Mouse (Mus musculus) limb, embryonic 14.5 days (tissue): Measurements from ENCODE around the gene Cxxc4. TPM values are rescaled to one million over a fixed set of nuclear protein-coding genes. Genes with fewer than 3 reads are reported as not detected.

ENCODE experiments used
- ATAC-seq: fragments of 200-750 bp; cut with Nextera tagmentation; 2 replicates; pipeline ENCODE4 v1.8.0; 2017; ENCODE audit warnings: low read depth, moderate number of reproducible peaks, moderate TSS enrichment; ENCODE audit not compliant: low FRiP score
- DNase-seq: peaks from one replicate; pipeline ENCODE4 v3.0.0-alpha.2; 2015; ENCODE audit warnings: low spot score
- H3K27ac ChIP-seq: fragments of 300-500 bp; sonication (generic); replicated peaks from 2 replicates; pipeline ENCODE4 v1.5.1; 2014; ENCODE audit warnings: low read depth, mild to moderate bottlenecking, low read length, moderate library complexity, mixed read lengths
- H3K27me3 ChIP-seq: fragments of 300-500 bp; sonication (generic); 2 replicates; pipeline ENCODE4 v1.6.1; 2014; ENCODE audit warnings: low read length, mixed read lengths; ENCODE audit not compliant: control insufficient read depth, insufficient read depth
- H3K36me3 ChIP-seq: fragments of 300-500 bp; sonication (generic); 2 replicates; pipeline ENCODE4 v1.6.1; 2014; ENCODE audit warnings: mild to moderate bottlenecking, low read length, moderate library complexity, mixed read lengths; ENCODE audit not compliant: control insufficient read depth, insufficient read depth
- H3K4me1 ChIP-seq: fragments of 300-500 bp; sonication (generic); 2 replicates; pipeline ENCODE4 v1.6.1; 2014; ENCODE audit warnings: antibody characterized with exemption, low read length, mixed read lengths; ENCODE audit not compliant: control insufficient read depth, insufficient read depth
- H3K4me2 ChIP-seq: fragments of 300-500 bp; sonication (generic); replicated peaks from 2 replicates; pipeline ENCODE4 v1.6.1; 2014; ENCODE audit warnings: low read depth, mild to moderate bottlenecking, low read length, moderate library complexity; ENCODE audit not compliant: severe bottlenecking
- H3K4me3 ChIP-seq: fragments of 300-500 bp; sonication (generic); replicated peaks from 2 replicates; pipeline ENCODE4 v1.5.1; 2014; ENCODE audit warnings: low read length
- H3K9ac ChIP-seq: fragments of 300-500 bp; sonication (generic); 2 replicates; pipeline ENCODE4 v1.6.1; 2014; ENCODE audit warnings: mild to moderate bottlenecking, low read depth, low read length, moderate library complexity; ENCODE audit not compliant: severe bottlenecking
- H3K9me3 ChIP-seq: fragments of 300-500 bp; sonication (generic); 2 replicates; pipeline ENCODE4 v1.6.1; 2016; ENCODE audit warnings: low read length; ENCODE audit not compliant: control insufficient read depth
- POLR2A ChIP-seq: fragments of 200-500 bp; IDR thresholded peaks from 2 replicates; pipeline ENCODE4 v1.8.0; 2012; ENCODE audit warnings: inconsistent platforms, mild to moderate bottlenecking, moderate library complexity, borderline replicate concordance; ENCODE audit not compliant: insufficient read depth, insufficient read length; ENCODE audit errors: extremely low read depth
- WGBS: fragments of 180-500 bp; shearing (Covaris S2); extraction: QIAGEN DNeasy Blood & Tissue Kit; methylation state at CpG from one replicate; pipeline ENCODE4 v1.1.7; 2014; 5-methylcytosine and 5-hydroxymethylcytosine counted together
- polyA plus RNA-seq, 2 experiments: library from polyadenylated mRNA; depleted of rRNA in 1 of 2; stranded (reverse) in 1 of 2; unstranded in 1 of 2; fragments of >200 nt; fragmentation: Nextera tagmentation in 1 of 2; extraction: Ambion mirVana in 1 of 2; gene quantifications; 2 replicates each; pipeline versions ENCODE4 v1.2.1 to v1.2.3; 2012 to 2014

Gene Cxxc4
- polyA plus RNA-seq (2012; rRNA removed): 5.4 and 7.1 TPM in 2 replicates
- 6.1 and 6.5 TPM in 2 replicates for polyA plus RNA-seq (2014; fragmentation: Nextera tagmentation; extraction: Ambion mirVana)

DNA sequence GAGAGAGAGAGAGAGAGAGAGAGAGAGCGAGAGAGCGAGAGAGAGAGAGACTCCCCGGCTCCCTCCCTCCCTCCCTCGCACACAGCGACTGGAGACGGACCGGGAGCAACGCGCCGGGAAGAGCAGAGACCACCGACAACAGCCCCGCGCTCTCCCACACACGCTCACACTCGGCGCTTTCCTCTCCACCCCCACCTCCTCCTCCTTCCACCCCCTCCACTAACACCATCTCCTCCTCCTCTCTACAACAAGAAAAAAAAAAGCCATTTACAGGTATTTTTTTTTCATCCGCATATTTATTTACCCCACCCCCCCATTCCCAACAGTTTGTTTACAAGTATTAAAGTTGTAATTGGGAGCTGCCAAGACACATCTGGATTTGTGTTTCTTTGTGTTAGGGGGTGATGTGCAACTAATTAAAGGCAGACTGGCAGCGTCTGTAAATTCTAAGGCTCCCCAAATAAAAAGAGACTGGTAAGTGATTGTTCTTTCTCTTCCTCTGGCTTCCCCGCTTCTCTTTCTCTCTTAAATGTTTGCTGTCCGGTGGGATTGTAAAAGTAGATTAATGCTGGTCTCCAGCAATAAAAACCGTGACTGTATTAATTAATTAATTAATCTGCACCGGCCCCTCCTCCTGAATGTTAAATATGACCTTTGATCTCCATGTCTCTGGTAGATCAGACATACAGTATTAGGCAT is at the start of gene Cxxc4:
TSS of gene Cxxc4 (plus strand) at position 71 of the 699 bp plus-strand sequence.
- WGBS: under 1% methylated on average over 15 of the region's 22 CpGs
- H3K27me3 ChIP-seq: no peaks in the 10 kb centered on the region
- TF ChIP-seq POLR2A: no peak
- no peaks in the 10 kb centered on the region for H3K9me3 ChIP-seq
- H3K9ac ChIP-seq: peak within 1 kb of the TSS; percentile 60
- DNase-seq (peak; percentile 13), ATAC-seq (peak; percentile 66)
- H3K27ac ChIP-seq: peak within 1 kb of the TSS; percentile 80
- H3K4me3 ChIP-seq: peak within 1 kb of the TSS; percentile 46
- H3K36me3 ChIP-seq: no peaks in the 10 kb centered on the region
- H3K4me2 ChIP-seq: peak within 1 kb of the TSS; percentile 63
- peaks cover 7% of the 10 kb centered on the region for H3K4me1 ChIP-seq

GRCm38 (mm10) chr3:134188979-134189946 is 47.0 kb upstream of the Cxxc4 start:
- DNase-seq (no peak), ATAC-seq (no peak)
- H3K9ac ChIP-seq: no peak overlapping the region
- H3K27me3 ChIP-seq: no peaks in the 10 kb centered on the region
- peak overlapping the region; percentile 34 for H3K4me2 ChIP-seq
- H3K4me3 ChIP-seq: peak overlapping the region; percentile 17
- H3K9me3 ChIP-seq: no peaks in the 10 kb centered on the region
- H3K4me1 ChIP-seq: no peaks in the 10 kb centered on the region; the same call in 1 of the 2 replicates
- no peak overlapping the region for H3K27ac ChIP-seq
- no peaks in the 10 kb centered on the region for H3K36me3 ChIP-seq
- 52% methylated on average over 12 of the region's 12 CpGs for WGBS
- TF ChIP-seq POLR2A: no peak

GRCm38 (mm10) chr3:134190046-134190445 is 46.2 kb upstream of the Cxxc4 start:
- WGBS: 9% methylated on average over 11 of the region's 11 CpGs
- Histone ChIP-seq H3K4me1 (no peaks in the 10 kb centered on the region; the same call in 1 of the 2 replicates), H3K4me2 (peak overlapping the region; percentile 34), H3K36me3 (no peaks in the 10 kb centered on the region), H3K9ac (peak overlapping the region; percentile 22; the same call in 1 of the 2 replicates), H3K27ac (no peak overlapping the region), H3K27me3 (no peaks in the 10 kb centered on the region), H3K4me3 (peak overlapping the region; percentile 17), H3K9me3 (no peaks in the 10 kb centered on the region)
- peak; percentile 30 for DNase-seq
- TF ChIP-seq POLR2A: no peak
- 0 out of 2 replicates have a peak, but pooled peaks have one; percentile 19 for ATAC-seq

- no peak overlapping the region for H3K9ac ChIP-seq
- DNase-seq (no peak), ATAC-seq (no peak)
- 0 out of 2 replicates have a peak overlapping the region, but pooled peaks have one; percentile 0 for H3K4me2 ChIP-seq
- H3K27me3 ChIP-seq: no peaks in the 10 kb centered on the region
- H3K36me3 ChIP-seq: no peaks in the 10 kb centered on the region
- no peak for TF ChIP-seq POLR2A
- no peaks in the 10 kb centered on the region for H3K9me3 ChIP-seq
- H3K4me3 ChIP-seq: no peak overlapping the region
- H3K27ac ChIP-seq: no peak overlapping the region
- H3K4me1 ChIP-seq: 0 out of 2 replicates have a peak, but pooled peaks cover 5% of the 10 kb centered on the region
- 40% methylated on average over 9 of the region's 9 CpGs for WGBS
Observed at GRCm38 (mm10) chr3:134199892-134200291, 36.4 kb upstream of the Cxxc4 start.

DNA sequence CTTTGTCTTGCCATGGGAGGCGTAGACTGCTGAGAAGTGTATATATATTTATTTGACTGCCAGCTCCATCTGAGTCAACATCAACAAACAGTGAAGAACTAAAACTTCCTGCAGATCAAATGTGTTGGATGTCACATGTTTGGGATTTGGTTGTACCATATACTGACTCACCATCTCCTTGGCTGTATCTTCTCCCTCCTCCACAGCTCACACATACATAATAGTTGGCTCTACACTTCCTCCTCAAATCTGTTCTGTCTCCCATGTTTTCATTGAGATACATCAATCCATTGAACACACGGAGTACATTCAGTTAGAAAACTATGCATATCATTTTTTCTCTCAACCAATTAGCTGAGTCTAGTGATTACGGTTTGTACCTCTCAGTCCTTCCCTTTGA is 29.7 kb upstream of the Cxxc4 start:
- Histone ChIP-seq H3K27me3 (no peaks in the 10 kb centered on the region), H3K4me3 (no peak overlapping the region), H3K9me3 (no peaks in the 10 kb centered on the region), H3K4me2 (no peak overlapping the region), H3K9ac (no peak overlapping the region), H3K4me1 (no peaks in the 10 kb centered on the region), H3K36me3 (no peaks in the 10 kb centered on the region), H3K27ac (no peak overlapping the region)
- DNase-seq (no peak), ATAC-seq (no peak)
- 92% methylated on average over 3 of the region's 3 CpGs for WGBS
- no peak for TF ChIP-seq POLR2A
